Mouse (Mus musculus) thymus, adult 18-20 months (tissue): Measurements from ENCODE around the gene A730049H05Rik.

Experiments
- DNase-seq, 2 experiments: peaks; one replicate each; pipeline ENCODE4 v3.0.0; 2022; ENCODE audit warnings: mixed read lengths in 2 of 2

Gene A730049H05Rik

GRCm38 (mm10) chr6:92882446-92882845 is 66.2 kb downstream of the A730049H05Rik start:
- no peak for DNase-seq

GRCm38 (mm10) chr6:92883131-92883900 is 67.0 kb downstream of the A730049H05Rik start:
- no peak for DNase-seq

- DNase-seq = no peak
Observed at GRCm38 (mm10) chr6:92891535-92891934, 75.3 kb downstream of the A730049H05Rik start.
